Comparison of ENCODE assay signal across 9 mouse cellular contexts in genomic region chr11:106851438-106851837, GRCm38 (mm10).
A peak's percentile ranks its signal among the peaks of the same experiment; 100 is the strongest.
DNase-seq lines count a peak whose midpoint lies in the region; ATAC-seq and TF ChIP-seq lines count a peak whose summit lies in the region.
"Had no signal": no experiment of that assay in that cellular context is flagged by ENCODE, and none has a peak within 500 bp of the region (broad histone marks: within the 10 kb centered on the region; RNA-seq: fewer than 3 reads in every experiment).

No protein-coding gene starts in this region.

- intact Hi-C loops in gastrocnemius, postnatal 14 days (cut with DNase I; ENCODE audit: low total_unique reads): loop anchor here (5.0 to 10.0 kb wide), 2 partner anchors 63 to 126 kb away; no protein-coding TSS in a partner anchor

- no peak overlapping the region for H3K9ac ChIP-seq in forebrain, postnatal 0 days
- H3K9ac ChIP-seq in forebrain, embryonic 11.5 days (ENCODE audit: low read length): no peak overlapping the region
- no peak overlapping the region for H3K9ac ChIP-seq in liver, postnatal 0 days (replicated peaks)
- H3K9ac ChIP-seq in liver, embryonic 11.5 days (ENCODE audit: low read depth, low read length): no peak overlapping the region

- TF ChIP-seq EP300 in liver, postnatal 0 days (IDR thresholded peaks at IDR 0.05; ENCODE audit: low read depth): no peak

- no peaks in the 10 kb centered on the region for H3K27me3 ChIP-seq in forebrain, postnatal 0 days (ENCODE audit: insufficient read depth, low read length)
- H3K27me3 ChIP-seq in forebrain, embryonic 11.5 days (ENCODE audit: control insufficient read depth, insufficient read depth, low read length): no peaks in the 10 kb centered on the region
- H3K27me3 ChIP-seq in liver, postnatal 0 days (ENCODE audit: insufficient read depth, low read length): no peaks in the 10 kb centered on the region
- H3K27me3 ChIP-seq in liver, embryonic 11.5 days (replicated peaks; ENCODE audit: control insufficient read depth, insufficient read depth, low read length): no peaks in the 10 kb centered on the region

- TF ChIP-seq CTCF in forebrain, postnatal 0 days (IDR thresholded peaks at IDR 0.05; ENCODE audit: low read depth): peak; percentile 55; the same call in 1 of the 2 replicates
- peak; percentile 56 for TF ChIP-seq CTCF in liver, postnatal 0 days (IDR thresholded peaks at IDR 0.05; ENCODE audit: low read depth)

- no peaks in the 10 kb centered on the region for H3K4me1 ChIP-seq in forebrain, postnatal 0 days (ENCODE audit: insufficient read depth)
- no peaks in the 10 kb centered on the region for H3K4me1 ChIP-seq in forebrain, embryonic 11.5 days (replicated peaks; ENCODE audit: control insufficient read depth, insufficient read depth, low read length)
- H3K4me1 ChIP-seq in liver, postnatal 0 days (ENCODE audit: insufficient read depth): no peaks in the 10 kb centered on the region
- H3K4me1 ChIP-seq in liver, embryonic 11.5 days (replicated peaks; ENCODE audit: control insufficient read depth, insufficient read depth, low read length): no peaks in the 10 kb centered on the region

- WGBS in forebrain, postnatal 0 days: 49% methylated on average over 2 of the region's 2 CpGs
- 67% methylated on average over 2 of the region's 2 CpGs for WGBS in forebrain, embryonic 11.5 days
- WGBS in liver, postnatal 0 days (ENCODE audit: insufficient replicate concordance): 44% methylated on average over 2 of the region's 2 CpGs
- WGBS in liver, embryonic 11.5 days: 59% methylated on average over 2 of the region's 2 CpGs

- DNase-seq in forebrain, postnatal 0 days: peak; percentile 10
- no peak for DNase-seq in forebrain, embryonic 11.5 days (ENCODE audit: low spot score)
- DNase-seq in liver, postnatal 0 days: no peak
- no peak for DNase-seq in liver, embryonic 11.5 days (ENCODE audit: low spot score)
- peak; percentile 59 for DNase-seq in adipocyte (ENCODE audit: low spot score)
- peak; percentile 51 for DNase-seq in retina, postnatal 1 day
- no peak for DNase-seq in natural killer cell, adult 2 months (ENCODE audit: low spot score in 2 of 2)
- DNase-seq in gastrocnemius, postnatal 14 days: no peak

- H3K36me3 ChIP-seq in forebrain, postnatal 0 days (ENCODE audit: insufficient read depth): peaks cover 25% of the 10 kb centered on the region
- H3K36me3 ChIP-seq in forebrain, embryonic 11.5 days (ENCODE audit: control insufficient read depth, insufficient read depth, low read length): no peaks in the 10 kb centered on the region; the same call in 1 of the 2 replicates
- peaks cover 46% of the 10 kb centered on the region for H3K36me3 ChIP-seq in liver, postnatal 0 days (replicated peaks; ENCODE audit: insufficient read depth, low read length)
- peaks cover 4% of the 10 kb centered on the region; the same call in 1 of the 2 replicates for H3K36me3 ChIP-seq in liver, embryonic 11.5 days (ENCODE audit: control insufficient read depth, insufficient read depth, low read length)

- no peaks in the 10 kb centered on the region for H3K9me3 ChIP-seq in forebrain, postnatal 0 days (ENCODE audit: low read length)
- H3K9me3 ChIP-seq in forebrain, embryonic 11.5 days (ENCODE audit: control insufficient read depth, low read length): no peaks in the 10 kb centered on the region
- H3K9me3 ChIP-seq in liver, postnatal 0 days (ENCODE audit: low read length): no peaks in the 10 kb centered on the region
- H3K9me3 ChIP-seq in liver, embryonic 11.5 days (ENCODE audit: control insufficient read depth, low read length): no peaks in the 10 kb centered on the region

- H3K4me2 ChIP-seq in forebrain, postnatal 0 days (ENCODE audit: low read depth): no peak overlapping the region
- no peak overlapping the region for H3K4me2 ChIP-seq in forebrain, embryonic 11.5 days (ENCODE audit: low read depth, low read length, severe bottlenecking)
- H3K4me2 ChIP-seq in liver, postnatal 0 days (ENCODE audit: low read depth, low read length): no peak overlapping the region
- H3K4me2 ChIP-seq in liver, embryonic 11.5 days: no peak overlapping the region

- no peak for ATAC-seq in forebrain, postnatal 0 days
- ATAC-seq in forebrain, embryonic 11.5 days (replicated peaks; ENCODE audit: low FRiP score): no peak
- ATAC-seq in liver, postnatal 0 days: no peak
- no peak for ATAC-seq in liver, embryonic 11.5 days (replicated peaks; ENCODE audit: low FRiP score)

- no peak overlapping the region for H3K4me3 ChIP-seq in forebrain, postnatal 0 days (ENCODE audit: low read depth, low read length)
- H3K4me3 ChIP-seq in forebrain, embryonic 11.5 days (ENCODE audit: low read depth, low read length): no peak overlapping the region
- no peak overlapping the region for H3K4me3 ChIP-seq in liver, postnatal 0 days (ENCODE audit: low read depth, low read length)
- no peak overlapping the region for H3K4me3 ChIP-seq in liver, embryonic 11.5 days (ENCODE audit: low read depth, low read length)
- H3K4me3 ChIP-seq: erythroblast, embryonic 14.5 days had no signal

- H3K27ac ChIP-seq in forebrain, postnatal 0 days (ENCODE audit: low read depth, low read length): no peak overlapping the region
- no peak overlapping the region for H3K27ac ChIP-seq in forebrain, embryonic 11.5 days (ENCODE audit: low read depth, low read length)
- no peak overlapping the region for H3K27ac ChIP-seq in liver, postnatal 0 days (ENCODE audit: low read depth)
- H3K27ac ChIP-seq in liver, embryonic 11.5 days (ENCODE audit: low read depth, low read length): no peak overlapping the region

Comparison
In these comparisons a context has a peak if more than half of its experiments do, and no peak if none do; other contexts are left out.
1. DNase-seq: peak in forebrain, postnatal 0 days (single experiment), adipocyte (single experiment) and retina, postnatal 1 day (single experiment); none in forebrain, embryonic 11.5 days (single experiment), liver, postnatal 0 days (single experiment), liver, embryonic 11.5 days (single experiment), natural killer cell, adult 2 months (0 of 2) and gastrocnemius, postnatal 14 days (single experiment).